Mouse (Mus musculus) small intestine, adult 2 months (tissue): ENCODE data around the gene Dennd1a.

Experiments used
- CTCF ChIP-seq: fragments of 200-500 bp; IDR thresholded peaks from 2 replicates; pipeline ENCODE4 v1.5.1; 2012; ENCODE audit warnings: low read depth, mild to moderate bottlenecking, control low read depth, inconsistent platforms, low read length, moderate library complexity, mixed read lengths; ENCODE audit not compliant: insufficient replicate concordance, insufficient read length; ENCODE audit errors: extremely low read depth
- POLR2A ChIP-seq: fragments of 200-500 bp; IDR thresholded peaks from 2 replicates; pipeline ENCODE4 v1.6.1; 2012; ENCODE audit warnings: low read depth, mild to moderate bottlenecking, control low read depth, inconsistent platforms, low read length, moderate library complexity

- TF ChIP-seq CTCF (no peak), POLR2A (no peak)
These were observed 354.9 kb downstream of the Dennd1a start for GRCm38 (mm10) chr2:37932240-37932639.
